Mouse (Mus musculus) 416B (cell line): ENCODE measurements at regions not wholly inside any gene's neighbourhood (a gene's known extent, or its start where the extent isn't known, plus 50 kb on each side); places are given as distances from the start of the nearest gene placed in this dataset.

Experiments used
- DNase-seq: peaks from one replicate; pipeline ENCODE4 v3.0.0; 2011; ENCODE audit warnings: low read depth

DNA sequence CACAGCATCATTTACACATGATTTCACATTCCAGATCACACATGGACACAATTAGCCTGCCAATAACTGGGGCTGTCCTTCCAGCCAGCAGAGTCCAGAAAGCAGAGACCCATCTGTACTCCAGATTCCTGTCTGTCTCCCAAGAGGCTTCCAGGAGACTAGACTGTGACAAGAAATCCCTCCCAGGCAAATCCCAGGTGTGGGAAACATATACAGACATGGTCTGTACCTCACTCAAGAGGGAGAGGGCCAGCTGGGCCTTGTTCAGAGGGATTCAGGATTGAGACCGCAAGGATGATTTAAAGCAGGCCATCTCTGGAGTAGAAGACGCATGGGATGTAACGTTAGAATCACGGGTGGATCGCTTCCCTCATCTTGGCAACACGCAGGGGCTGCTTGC is 182.7 kb upstream of the Prr30 start:
- DNase-seq = no peak

DNA sequence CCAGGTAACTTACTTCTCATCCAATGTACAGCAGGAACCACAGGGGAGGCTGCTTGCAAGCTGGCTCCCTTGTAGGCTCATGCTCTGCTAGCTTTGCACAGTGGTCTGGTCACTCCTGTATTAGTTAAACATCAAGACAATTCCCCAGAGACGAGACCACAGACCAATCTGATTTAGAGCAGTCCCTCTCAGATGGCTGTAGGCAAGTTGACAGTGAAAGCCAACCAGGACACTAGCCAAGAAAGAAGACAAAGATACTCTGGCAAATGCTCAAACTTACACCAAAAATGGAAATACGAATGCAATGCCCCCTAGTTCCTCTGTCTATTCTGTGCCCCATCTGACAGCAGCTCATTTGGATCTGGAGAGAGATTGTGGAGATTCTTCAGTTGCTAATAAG is 181.8 kb upstream of the Prr30 start:
- DNase-seq = no peak

DNA sequence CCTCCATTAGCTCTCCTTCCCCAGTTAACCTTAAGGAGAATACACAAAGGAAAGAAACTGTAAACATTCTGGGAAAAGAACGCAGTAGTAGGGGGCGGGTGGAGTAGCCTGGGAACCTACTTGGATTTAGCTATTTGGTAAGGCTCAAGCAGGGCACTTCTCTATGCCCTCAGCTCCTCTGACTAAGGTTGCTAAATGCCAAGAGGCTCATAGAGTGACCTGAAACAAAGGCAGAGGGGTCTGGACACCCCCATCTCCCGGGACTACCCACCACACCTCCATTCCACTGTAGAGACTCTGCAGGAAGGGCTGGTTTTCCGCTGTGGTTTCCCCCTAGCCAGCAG is 179.5 kb upstream of the Prr30 start:
- peak; percentile 3 for DNase-seq

DNA sequence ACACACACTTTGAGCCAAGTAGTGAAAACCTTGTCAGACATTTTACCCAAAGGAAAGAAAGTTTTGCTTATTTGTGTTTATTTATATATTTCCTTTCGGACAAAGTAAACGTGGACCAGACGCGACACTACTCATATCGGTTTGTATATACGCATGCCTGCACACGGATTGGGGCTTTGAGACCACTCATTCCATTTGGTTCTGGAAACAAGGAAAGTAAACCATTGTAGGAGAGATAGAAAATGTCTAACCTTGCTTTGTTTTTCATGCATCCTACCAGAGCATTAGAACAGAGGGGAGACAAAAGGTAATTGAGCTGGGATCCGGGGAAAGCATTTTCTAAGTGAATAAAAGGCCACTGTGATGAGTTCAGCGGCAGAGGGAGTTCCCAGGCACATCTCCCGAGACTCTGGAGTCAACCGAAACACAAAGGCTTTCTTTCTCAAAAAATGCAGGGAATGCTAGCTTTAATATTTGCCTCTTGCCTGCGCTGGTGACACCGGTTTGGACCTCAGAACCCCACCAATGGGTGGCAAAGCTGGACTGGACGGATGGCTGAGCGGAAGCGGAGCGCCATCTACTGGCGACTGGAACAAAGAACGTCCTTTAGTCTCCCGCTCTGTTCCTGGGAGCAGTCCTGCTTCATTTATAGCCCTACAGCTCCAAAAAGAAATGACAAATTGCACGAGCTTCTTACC is 179.0 kb upstream of the Prr30 start:
- DNase-seq = peak; percentile 42

DNA sequence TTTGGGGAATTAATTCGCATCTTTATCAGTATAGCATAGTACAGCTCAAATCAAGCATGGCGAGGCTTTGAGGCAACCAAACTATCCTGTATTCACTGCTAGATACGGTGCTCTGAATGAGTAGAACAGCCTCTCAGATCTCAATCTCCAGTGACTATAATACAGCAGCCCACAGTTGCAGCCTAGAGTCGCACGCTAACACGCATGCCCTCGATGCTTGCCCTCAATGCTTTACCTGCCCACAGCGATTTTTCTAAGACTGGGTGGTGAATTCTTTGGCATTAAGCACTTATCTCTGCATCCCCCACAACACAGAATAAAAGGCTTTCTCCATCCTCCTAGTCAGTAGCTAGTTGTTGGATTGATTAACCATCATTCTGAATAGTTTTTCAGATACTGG is 178.4 kb upstream of the Prr30 start:
- no peak for DNase-seq

DNA sequence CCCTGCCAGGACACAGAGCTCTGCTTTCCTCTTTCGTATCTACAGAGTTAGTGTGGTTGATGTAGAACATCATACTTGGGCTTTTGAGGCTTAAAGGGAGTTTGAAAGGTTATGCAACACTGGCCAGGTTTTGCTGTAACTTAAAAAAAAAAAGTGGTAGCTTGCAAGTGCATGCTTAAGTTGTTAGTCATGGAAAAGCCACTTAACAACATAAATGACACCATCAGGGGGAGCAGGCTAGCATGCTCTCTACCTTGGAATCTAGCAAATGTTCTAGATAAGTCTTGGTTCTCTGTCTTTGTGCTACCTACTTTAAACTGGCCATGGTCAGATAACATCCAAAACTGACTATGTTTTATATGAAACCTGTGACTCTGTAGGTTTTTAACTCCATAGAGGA is 176.6 kb upstream of the Prr30 start:
- peak; percentile 5 for DNase-seq

DNA sequence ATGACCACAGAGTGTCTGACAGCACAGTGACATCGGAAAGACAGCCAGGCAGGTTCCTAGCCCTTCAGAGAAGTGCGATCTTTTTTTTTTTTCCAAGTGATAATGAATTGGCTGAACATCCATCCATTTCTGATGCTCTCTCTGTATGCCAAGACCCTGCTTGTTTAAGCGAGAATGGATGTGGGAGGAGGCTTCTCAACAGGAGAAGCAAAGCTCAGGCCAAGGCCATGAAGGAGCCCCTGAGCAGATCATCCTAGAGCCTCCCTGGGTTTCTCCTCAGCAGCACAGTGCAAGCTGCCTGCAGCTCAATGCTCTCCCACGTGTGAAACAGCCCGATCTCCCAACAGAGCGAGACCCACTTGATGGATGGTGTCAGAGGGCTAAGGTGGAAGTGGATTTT is 175.7 kb upstream of the Prr30 start:
- no peak for DNase-seq

DNA sequence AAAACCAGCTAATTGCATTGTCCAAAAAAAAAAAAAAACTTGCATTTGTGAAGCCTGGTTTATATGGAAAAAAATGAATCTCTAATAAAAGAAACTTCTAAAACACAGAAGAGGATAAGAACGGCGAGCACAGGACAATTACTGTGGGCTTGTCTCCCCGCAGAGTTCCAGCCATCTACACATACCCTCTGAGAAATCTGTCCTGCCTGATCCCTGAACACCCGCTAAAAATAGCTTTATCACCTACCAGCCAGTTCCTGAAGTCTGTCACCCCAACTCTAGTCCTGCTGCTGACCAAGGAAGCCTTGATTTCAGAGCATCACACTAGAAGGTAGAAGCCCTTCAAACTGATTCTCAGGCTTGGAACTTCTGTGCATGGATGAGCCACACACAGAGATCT is 173.7 kb upstream of the Prr30 start:
- DNase-seq = no peak

DNA sequence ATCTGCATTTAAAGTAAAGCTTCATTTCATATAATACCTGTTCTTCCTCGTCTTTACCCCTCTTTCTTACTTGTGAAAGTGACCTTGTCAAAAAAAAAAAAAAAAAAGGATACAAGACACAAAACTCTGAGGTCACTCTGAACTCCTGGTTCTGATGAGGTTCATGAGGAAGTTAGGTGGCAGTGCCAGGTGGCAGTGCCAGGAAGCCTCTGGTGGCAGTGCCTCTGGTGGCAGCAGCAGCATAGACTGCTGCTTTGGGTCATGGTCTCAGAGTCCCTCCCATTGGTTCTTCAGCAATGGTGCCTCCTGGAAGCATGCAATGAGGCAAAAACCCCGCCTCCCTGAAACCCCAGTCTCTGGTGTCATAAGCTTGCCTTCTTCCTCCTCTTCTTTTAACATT is 159.7 kb upstream of the Prr30 start:
- DNase-seq = no peak

DNA sequence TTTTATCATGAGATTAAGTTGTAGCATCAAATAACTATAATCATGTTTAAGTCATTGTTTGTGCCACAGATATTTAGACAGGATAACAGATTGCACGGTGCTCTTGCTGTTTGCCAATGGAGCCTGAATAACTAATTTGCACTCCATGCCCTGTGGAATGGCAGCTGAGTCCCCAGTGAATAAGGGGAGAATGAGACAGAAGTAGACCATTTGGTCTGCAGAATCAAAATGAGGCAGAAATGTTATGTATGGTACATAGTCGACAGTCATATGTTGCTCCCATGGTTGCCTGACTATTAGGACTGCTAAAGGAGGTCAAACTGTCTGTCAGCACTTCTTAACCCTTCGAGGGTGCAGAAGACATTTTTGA is 152.9 kb upstream of the Prr30 start:
- no peak for DNase-seq

DNA sequence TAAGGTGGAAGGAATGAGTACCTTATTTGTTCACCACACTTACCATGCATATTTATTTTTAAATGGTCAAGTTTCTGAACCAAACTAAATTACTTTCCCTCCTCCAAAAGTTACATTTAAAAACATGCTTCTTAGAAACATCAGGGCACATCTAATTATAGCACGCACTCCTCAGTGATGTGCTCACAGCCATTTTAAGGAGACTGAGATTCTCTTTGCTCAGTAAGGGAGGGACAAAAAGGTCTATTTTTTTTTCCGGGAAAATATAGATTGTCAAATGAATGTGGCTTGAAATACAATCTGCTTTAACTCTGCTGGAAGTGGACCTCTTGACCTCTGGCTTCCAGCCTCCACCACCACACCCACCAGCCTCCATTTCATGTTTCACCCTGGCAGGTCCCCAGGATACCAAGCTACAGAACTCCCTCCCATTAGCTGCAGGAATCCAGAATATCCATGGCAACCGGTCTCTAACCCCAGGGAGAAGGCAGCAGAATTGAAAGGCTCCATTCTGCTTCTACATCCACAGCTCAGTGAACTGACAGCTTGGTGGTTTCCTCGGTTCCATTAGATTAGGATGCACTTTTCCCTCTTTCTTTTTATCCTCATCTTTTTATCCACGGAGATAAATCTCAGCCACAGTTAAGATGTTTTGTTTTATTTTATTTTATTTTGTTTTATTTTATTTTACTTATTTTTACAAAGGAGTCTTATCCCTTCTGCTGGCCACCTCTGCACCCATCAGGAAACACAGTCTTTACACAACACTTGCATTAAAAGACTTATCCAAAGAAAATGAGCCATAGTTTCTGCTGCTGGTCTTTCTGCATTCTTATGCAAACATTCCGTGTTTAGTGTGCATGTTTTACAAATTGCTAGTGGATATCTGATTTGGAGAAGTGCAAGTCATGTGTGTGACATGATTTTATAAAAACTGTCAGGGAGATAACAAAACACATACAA is 152.2 kb upstream of the Prr30 start:
- DNase-seq = no peak

DNA sequence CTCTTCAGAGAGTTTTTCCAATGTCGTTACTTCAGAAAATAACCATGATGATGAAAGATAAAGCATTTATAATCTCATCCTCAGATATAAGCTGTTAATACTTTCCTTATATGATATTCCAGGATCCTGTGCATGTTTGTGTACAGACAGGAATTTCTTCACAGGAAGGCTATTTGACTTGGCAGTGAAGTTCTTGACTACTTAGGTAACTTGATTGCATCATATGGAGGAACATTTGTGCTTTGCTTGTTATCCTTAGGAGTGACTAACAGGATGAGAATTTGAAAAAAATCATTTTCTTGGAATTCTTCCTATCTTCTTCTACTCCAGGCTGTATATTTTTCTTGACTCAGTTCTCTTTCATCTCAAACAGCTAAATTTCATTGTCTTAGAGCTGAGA is 140.2 kb upstream of the Prr30 start:
- DNase-seq = no peak

DNA sequence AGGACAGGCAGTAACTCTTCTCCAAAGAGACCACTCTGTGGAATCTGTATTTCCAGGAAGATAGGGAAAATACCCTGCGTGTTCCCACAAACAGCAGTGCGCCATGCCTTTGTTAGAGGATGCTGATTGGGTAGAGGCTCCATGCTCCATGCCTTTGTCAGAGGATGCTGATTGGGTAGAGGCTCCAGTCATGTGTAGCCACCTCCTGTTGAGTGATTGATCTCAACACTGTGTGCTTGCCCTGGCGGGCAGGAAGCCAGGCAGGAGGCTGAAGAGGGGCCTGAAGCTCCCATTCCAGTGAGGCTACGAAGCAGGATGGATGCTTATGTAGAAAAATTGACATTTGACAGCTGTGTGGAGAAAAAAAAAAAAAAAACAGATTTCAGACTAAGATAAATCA is 131.9 kb upstream of the Prr30 start:
- no peak for DNase-seq

DNA sequence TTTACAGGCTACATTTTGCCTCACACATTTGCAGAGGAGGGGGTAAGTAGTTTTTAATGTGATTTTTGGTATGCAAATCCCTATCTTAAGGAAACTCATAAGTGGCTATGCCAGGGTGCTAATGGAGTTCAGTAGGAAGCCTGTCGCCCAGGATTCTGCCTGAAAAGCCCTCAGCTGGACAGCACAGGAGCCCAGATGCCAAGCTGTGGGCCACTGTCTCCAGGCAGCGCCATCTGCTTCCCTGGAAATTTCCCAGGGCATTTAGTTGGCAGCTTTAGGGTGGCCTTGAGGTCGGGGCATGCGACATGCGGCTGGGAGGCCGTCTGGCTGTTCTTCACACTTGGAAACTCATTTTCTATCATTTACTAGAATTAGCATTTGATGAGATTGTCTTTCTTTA is 127.3 kb upstream of the Prr30 start:
- no peak for DNase-seq

DNA sequence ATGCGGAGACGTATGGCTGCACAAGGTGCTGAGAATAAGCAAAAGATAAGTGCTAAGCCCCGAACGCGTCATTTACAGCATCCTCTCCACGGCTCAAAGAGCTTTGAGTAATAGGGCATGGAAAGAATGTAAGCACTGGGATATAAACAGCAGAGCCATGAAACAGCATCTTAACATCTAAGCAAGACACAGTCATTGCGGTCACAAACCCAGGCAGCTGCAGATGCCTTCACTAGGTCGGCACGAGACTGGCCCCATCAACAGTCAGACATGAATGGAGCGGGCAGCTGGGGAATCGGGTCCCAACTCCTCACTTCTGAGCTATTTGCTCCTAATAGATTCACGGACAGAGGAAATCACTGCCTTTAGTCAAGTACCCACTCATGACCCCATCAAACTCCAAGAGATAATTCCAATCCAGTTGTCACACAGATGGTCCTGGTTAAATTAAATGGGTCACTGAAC is 126.4 kb upstream of the Prr30 start:
- DNase-seq = no peak

DNA sequence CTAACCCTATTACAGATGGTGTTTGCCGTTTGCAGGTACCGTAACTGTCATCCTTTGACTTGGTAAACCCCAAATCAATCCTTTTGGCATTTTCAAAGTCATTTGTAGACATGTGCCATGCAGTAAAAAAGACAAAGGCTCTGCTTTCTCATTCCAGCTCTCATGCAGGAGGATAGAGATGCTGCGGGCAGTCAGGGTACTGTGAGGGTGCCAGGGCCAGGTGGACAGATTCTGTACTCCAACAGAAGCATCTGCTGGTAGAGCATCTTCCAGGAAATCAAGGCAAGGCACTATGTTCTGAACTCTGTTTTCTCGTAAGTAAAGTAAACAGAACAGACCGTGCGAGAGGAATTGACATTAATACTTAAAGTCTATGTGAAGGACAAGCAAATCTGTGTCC is 123.2 kb upstream of the Prr30 start:
- DNase-seq = no peak

DNA sequence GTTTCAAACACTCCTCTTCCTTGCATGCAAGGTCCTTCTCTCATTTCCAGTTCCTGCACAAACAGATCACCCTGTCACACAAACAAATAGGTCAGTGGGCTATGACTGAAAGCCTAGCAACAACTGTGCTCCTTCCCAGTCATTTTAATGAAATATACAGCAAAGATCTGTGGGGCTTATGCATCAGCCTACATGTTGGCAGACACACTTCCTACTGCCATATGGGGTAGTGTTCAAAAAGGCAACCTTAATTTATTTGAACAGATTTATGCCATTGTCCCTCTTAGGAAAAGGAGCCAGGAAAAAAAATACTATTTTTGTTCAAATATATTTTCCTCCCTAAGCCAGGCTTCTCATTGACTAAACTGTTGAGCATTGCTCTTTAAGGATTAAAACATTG is 107.8 kb upstream of the Prr30 start:
- no peak for DNase-seq

DNA sequence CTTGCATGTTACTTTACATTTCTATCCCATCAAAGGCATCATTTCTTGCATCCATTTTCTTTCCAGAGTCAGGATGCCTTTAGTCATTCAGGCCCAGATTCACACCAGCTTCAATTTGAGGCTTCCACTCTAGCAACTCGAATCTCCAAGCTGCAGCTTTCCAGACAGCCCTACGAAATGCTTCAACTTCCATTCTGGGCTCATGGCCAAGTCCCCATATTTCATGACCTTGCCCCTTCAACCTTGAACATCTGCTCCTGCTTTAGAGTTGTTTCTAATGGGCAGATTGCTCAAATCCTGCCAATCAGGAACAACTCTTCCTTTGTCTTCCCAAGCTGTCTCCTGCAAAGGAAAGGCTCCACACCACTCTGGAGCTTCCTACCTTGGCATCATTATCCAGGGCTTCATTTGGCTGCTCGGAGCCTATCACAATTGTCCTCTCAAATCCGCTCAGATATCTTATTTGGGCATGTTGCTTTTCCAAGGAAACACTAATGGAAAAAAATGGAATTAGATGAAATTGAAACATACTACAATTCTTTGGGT is 104.4 kb upstream of the Prr30 start:
- DNase-seq = no peak

DNA sequence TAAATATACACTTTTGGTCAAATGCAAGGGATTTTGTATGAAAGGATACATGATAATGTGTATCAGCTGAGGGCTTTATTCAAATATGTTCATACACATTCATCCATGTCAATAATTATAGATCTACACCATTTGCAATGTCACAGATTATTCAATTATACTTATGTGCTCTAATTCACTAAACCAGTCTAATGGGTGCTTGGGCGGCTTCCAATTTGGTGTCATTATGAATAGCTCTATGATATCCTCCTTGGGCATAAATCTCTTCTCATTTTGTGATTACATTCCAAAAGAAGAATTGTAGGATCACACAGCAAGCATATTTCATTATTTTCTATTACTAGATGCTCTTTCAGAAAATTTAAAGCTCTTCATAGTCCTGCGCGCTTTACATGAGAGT is 97.7 kb upstream of the Prr30 start:
- DNase-seq = no peak

DNA sequence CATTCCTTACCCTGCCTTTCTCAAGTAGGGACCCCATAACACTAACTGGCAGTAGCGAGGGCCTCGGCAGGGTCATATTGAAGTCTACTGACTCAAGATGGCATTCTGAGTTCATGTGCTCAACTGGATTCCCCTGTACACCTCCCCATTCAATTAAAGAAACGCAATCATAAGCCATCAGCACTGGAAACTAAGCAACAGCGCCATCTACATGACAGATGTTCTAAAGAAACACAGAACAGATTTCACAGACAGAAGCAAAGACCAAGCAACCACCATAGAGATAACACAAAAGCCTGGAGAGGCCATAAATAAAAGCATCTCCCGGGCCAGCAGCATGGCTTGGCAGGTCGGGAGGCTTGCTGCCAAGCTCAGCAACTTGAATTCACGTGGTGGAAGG is 94.6 kb upstream of the Prr30 start:
- DNase-seq = peak; percentile 43

DNA sequence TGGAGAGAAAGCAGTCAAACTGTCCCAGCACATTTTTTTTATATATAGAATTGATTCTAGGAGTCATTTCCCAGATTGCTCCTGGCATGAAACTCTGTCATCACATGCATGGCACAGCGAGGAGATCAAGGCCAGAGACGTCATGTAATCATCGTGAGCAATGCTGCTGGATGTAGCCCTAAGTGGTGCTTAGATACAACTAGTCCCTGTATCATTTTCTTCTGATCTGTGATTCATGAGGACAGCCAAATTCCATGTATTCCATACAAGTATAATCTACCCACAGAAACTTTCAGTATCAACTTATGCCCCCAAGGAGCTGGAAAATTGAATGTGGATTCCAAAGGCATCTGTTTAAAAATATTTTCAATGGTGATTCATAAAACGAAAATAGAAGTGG is 87.6 kb upstream of the Prr30 start:
- no peak for DNase-seq

DNA sequence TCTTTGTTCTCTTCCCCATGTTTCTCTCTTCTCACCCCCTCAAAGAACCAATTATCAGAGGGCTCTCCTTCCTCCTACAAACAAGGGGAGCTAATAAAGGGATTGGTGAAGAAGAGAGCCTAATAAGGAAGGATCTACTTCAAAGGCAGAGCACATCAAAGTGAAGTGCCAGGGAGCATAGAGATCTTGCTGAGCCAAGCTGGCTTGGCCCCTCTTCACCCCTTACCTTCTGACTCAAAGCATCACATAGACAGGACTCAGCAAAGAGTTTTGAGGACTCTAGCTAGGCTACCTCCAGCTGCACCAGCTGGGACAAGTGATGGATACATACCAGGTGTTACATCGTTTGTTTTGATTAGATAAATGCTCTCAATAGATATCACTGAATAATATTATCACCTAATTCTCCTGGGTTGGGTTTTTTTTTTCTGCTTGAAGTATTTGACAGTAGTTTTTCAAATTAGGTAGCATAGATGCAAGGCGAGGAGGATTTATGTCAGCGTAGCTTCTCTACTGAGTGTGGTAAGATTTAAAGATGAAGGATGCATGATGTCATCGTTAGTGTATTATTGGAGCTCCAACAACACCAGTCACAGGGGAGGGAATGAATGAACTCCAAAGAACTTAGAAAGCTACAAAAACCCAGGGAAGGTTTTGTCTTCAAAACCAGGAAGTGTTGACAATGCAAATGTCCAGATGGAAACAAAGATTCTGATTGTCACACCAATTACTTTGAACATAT is 69.1 kb upstream of the Prr30 start:
- DNase-seq = no peak

DNA sequence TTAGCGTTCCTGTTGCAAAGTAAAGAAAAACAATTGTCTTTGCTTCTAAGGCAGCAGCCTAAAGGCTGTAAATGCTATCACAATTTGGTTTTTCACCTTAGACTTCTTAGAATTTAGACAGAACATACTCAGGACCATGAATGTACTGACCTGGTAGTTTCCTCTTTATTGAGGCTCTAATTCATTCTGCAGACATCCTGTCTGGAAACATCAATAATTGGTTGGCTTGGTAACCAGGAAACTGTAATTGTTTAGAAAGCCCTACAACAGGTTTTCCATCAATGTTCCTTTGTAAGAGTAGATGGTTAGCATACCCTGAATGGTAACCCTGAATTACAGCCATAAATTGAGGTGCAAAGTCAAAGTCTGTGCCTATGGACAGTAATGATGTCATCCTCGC is 67.4 kb upstream of the Prr30 start:
- no peak for DNase-seq
